Mouse (Mus musculus) kidney, postnatal 0 days (tissue): ENCODE results near the gene Usp48. TPM values are rescaled to one million over a fixed set of nuclear protein-coding genes. Genes with fewer than 3 reads are reported as not detected.
A peak's percentile ranks its signal among the peaks of the same experiment; 100 is the strongest.

Experiments used
- ATAC-seq: fragments of 200-750 bp; cut with Nextera tagmentation; replicated peaks from 2 replicates; pipeline ENCODE4 v1.8.0; 2017; ENCODE audit warnings: low read depth, moderate number of reproducible peaks, moderate TSS enrichment, moderate library complexity; ENCODE audit not compliant: low FRiP score
- DNase-seq: peaks from one replicate; pipeline ENCODE4 v3.0.0-alpha.2; 2016; ENCODE audit warnings: low spot score
- H3K27ac ChIP-seq: fragments of 300-500 bp; sonication (generic); 2 replicates; pipeline ENCODE4 v1.5.1; 2014; ENCODE audit warnings: mild to moderate bottlenecking
- H3K27me3 ChIP-seq: fragments of 300-500 bp; sonication (generic); 2 replicates; pipeline ENCODE4 v1.6.1; 2014; ENCODE audit warnings: low read length, mixed read lengths; ENCODE audit not compliant: insufficient read depth
- H3K36me3 ChIP-seq: fragments of 300-500 bp; sonication (generic); 2 replicates; pipeline ENCODE4 v1.6.1; 2014; ENCODE audit warnings: low read length, mixed read lengths; ENCODE audit not compliant: insufficient read depth
- H3K4me1 ChIP-seq: fragments of 300-500 bp; sonication (generic); replicated peaks from 2 replicates; pipeline ENCODE4 v1.6.1; 2014; ENCODE audit warnings: antibody characterized with exemption, low read length, mixed read lengths; ENCODE audit not compliant: insufficient read depth
- H3K4me2 ChIP-seq: fragments of 300-500 bp; sonication (generic); 2 replicates; pipeline ENCODE4 v1.6.1; 2014; ENCODE audit warnings: mild to moderate bottlenecking, low read length, moderate library complexity, mixed read lengths
- H3K4me3 ChIP-seq: fragments of 300-500 bp; sonication (generic); replicated peaks from 2 replicates; pipeline ENCODE4 v1.5.1; 2014; ENCODE audit warnings: low read depth, low read length
- H3K9ac ChIP-seq: fragments of 300-500 bp; sonication (generic); 2 replicates; pipeline ENCODE4 v1.6.1; 2014; ENCODE audit warnings: low read depth, low read length
- H3K9me3 ChIP-seq: fragments of 300-500 bp; sonication (generic); replicated peaks from 2 replicates; pipeline ENCODE4 v1.6.1; 2016; ENCODE audit warnings: low read length, inconsistent platforms, mixed read lengths
- CTCF ChIP-seq: IDR thresholded peaks from 2 replicates; pipeline ENCODE4 v1.5.1; 2016; ENCODE audit warnings: antibody characterized with exemption, low read depth, mild to moderate bottlenecking, moderate library complexity
- WGBS: fragments of 180-500 bp; shearing (Covaris S2); extraction: QIAGEN DNeasy Blood & Tissue Kit; methylation state at CpG from one replicate; pipeline ENCODE4 v1.1.7; 2014; 5-methylcytosine and 5-hydroxymethylcytosine counted together
- polyA plus RNA-seq: library from polyadenylated mRNA; unstranded; fragments of >200 nt; fragmentation: Nextera tagmentation; extraction: Ambion mirVana; gene quantifications from 2 replicates; pipeline ENCODE4 v1.2.1, GENCODE M21; 2015

Gene Usp48
- polyA plus RNA-seq, 1 experiment from 2014 or later = 40.4 TPM

GRCm38 (mm10) chr4:137642101-137642500 is 48.5 kb downstream of the Usp48 start:
- no peak overlapping the region for H3K9ac ChIP-seq
- DNase-seq (no peak), ATAC-seq (no peak; the same call in 1 of the 2 replicates)
- H3K27me3 ChIP-seq = no peaks in the 10 kb centered on the region
- no peak overlapping the region for H3K4me3 ChIP-seq
- WGBS = 25% methylated on average over 2 of the region's 2 CpGs
- H3K9me3 ChIP-seq = no peaks in the 10 kb centered on the region
- TF ChIP-seq CTCF = no peak
- H3K36me3 ChIP-seq = peaks cover 62% of the 10 kb centered on the region
- no peak overlapping the region for H3K4me2 ChIP-seq
- H3K4me1 ChIP-seq = no peaks in the 10 kb centered on the region
- peak overlapping the region; percentile 62 for H3K27ac ChIP-seq

GRCm38 (mm10) chr4:137643459-137643858 is 49.9 kb downstream of the Usp48 start:
- no peaks in the 10 kb centered on the region for H3K4me1 ChIP-seq
- H3K4me3 ChIP-seq = no peak overlapping the region
- H3K27ac ChIP-seq = peak overlapping the region; percentile 54
- H3K9ac ChIP-seq = no peak overlapping the region
- H3K9me3 ChIP-seq = no peaks in the 10 kb centered on the region
- peaks cover 60% of the 10 kb centered on the region for H3K36me3 ChIP-seq
- H3K4me2 ChIP-seq = no peak overlapping the region
- ATAC-seq = no peak
- DNase-seq = no peak
- WGBS = 78% methylated on average over 2 of the region's 2 CpGs
- TF ChIP-seq CTCF = no peak
- no peaks in the 10 kb centered on the region for H3K27me3 ChIP-seq

DNA sequence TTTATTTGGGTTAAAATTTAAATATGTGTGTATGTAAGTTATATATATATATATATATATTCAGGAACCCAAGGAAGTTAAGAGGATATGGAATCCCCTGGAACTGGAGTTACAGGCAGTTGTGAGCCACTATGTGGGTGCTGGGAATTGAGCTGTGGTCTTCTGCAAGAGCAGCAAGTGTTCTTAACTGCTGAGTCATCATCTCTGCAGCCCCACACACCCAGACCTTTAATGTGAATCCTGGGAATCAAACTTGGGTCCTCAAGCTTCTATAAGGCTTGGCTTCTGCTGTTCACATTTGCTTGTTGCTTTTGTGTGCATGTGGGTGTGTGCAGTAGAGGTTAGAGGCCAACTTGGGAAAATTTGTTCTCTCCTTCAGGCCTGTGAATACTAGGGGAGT is 52.7 kb downstream of the Usp48 start:
- no peaks in the 10 kb centered on the region for H3K4me1 ChIP-seq
- H3K27me3 ChIP-seq = no peaks in the 10 kb centered on the region
- H3K4me3 ChIP-seq = no peak overlapping the region
- H3K9ac ChIP-seq = no peak overlapping the region
- no peaks in the 10 kb centered on the region for H3K9me3 ChIP-seq
- no peak for TF ChIP-seq CTCF
- ATAC-seq (no peak), DNase-seq (no peak)
- H3K36me3 ChIP-seq = peaks cover 58% of the 10 kb centered on the region
- no peak overlapping the region for H3K4me2 ChIP-seq
- H3K27ac ChIP-seq = no peak overlapping the region

DNA sequence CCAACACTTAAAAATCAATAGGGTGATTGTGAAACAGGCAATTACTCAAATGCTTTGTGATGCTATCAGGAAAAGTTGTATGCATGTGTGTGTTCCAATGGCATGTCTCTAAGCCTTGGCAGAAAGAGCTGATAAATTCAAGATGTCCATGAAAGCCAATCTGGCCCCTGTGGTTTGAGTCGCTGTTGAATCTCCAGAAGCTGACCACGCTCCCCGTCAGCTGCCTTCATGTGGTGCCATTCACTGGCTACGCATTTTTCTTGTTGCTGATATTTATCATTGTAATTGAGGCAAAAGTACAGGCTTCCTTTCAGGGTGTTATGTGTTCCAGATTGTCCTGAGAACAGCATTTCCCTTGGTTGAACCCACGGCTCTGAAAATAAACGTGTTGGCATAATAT is 54.1 kb downstream of the Usp48 start:
- Histone ChIP-seq H3K27me3 (no peaks in the 10 kb centered on the region), H3K27ac (no peak overlapping the region), H3K9ac (no peak overlapping the region), H3K36me3 (peaks cover 68% of the 10 kb centered on the region), H3K4me3 (no peak overlapping the region), H3K9me3 (no peaks in the 10 kb centered on the region), H3K4me1 (no peaks in the 10 kb centered on the region), H3K4me2 (no peak overlapping the region)
- no peak for DNase-seq
- no peak for TF ChIP-seq CTCF
- no peak for ATAC-seq
- WGBS = 78% methylated on average over 6 of the region's 6 CpGs

GRCm38 (mm10) chr4:137648230-137648629 is 54.7 kb downstream of the Usp48 start:
- Histone ChIP-seq H3K9ac (no peak overlapping the region), H3K9me3 (no peaks in the 10 kb centered on the region), H3K27ac (no peak overlapping the region), H3K4me3 (no peak overlapping the region), H3K27me3 (no peaks in the 10 kb centered on the region), H3K4me2 (no peak overlapping the region), H3K36me3 (peaks cover 69% of the 10 kb centered on the region), H3K4me1 (no peaks in the 10 kb centered on the region)
- ATAC-seq (no peak), DNase-seq (no peak)
- TF ChIP-seq CTCF = no peak
- WGBS = 63% methylated on average over 9 of the region's 9 CpGs

DNA sequence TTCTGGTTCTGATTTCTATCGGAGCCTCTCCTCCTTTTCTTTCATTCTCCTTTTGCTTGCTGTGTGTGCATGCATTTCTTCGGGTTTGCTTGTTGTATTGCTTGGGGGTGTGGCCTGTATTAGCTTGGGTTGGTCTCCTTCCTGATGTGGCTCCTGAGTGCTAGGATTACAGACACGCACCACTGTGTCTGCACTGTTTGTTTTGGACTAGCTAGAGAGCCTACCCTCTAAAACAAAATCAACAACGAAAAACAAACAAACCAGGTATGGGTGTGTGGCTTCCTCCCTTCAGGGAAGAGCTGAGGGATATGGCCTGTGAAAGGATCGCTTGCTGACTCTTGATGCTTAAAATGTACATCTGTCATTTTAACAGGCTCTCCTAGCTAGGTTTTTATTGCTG is 57.4 kb downstream of the Usp48 start:
- no peaks in the 10 kb centered on the region for H3K9me3 ChIP-seq
- H3K36me3 ChIP-seq = peaks cover 68% of the 10 kb centered on the region
- no peaks in the 10 kb centered on the region for H3K27me3 ChIP-seq
- no peak overlapping the region for H3K9ac ChIP-seq
- H3K27ac ChIP-seq = no peak overlapping the region
- ATAC-seq (no peak; the same call in 1 of the 2 replicates), DNase-seq (peak; percentile 56)
- no peak for TF ChIP-seq CTCF
- 37% methylated on average over 5 of the region's 5 CpGs for WGBS
- H3K4me3 ChIP-seq = no peak overlapping the region
- H3K4me2 ChIP-seq = no peak overlapping the region
- no peaks in the 10 kb centered on the region for H3K4me1 ChIP-seq

GRCm38 (mm10) chr4:137652835-137653346 is 59.3 kb downstream of the Usp48 start:
- H3K9me3 ChIP-seq = no peaks in the 10 kb centered on the region
- WGBS = 90% methylated on average over 5 of the region's 5 CpGs
- no peak for DNase-seq
- peak; percentile 27; the same call in 1 of the 2 replicates for ATAC-seq
- no peak overlapping the region for H3K27ac ChIP-seq
- H3K4me1 ChIP-seq = no peaks in the 10 kb centered on the region
- H3K4me3 ChIP-seq = no peak overlapping the region
- H3K9ac ChIP-seq = no peak overlapping the region
- no peak for TF ChIP-seq CTCF
- H3K4me2 ChIP-seq = no peak overlapping the region
- peaks cover 73% of the 10 kb centered on the region for H3K36me3 ChIP-seq
- H3K27me3 ChIP-seq = no peaks in the 10 kb centered on the region
